In genomic region chr14:55160251-55161071, GRCm38 (mm10) we compare ENCODE assay signal across 13 mouse cellular contexts. TPM values are rescaled to one million over a fixed set of nuclear protein-coding genes. Genes with fewer than 3 reads are reported as not detected.
DNase-seq lines count a peak whose midpoint lies in the region; ATAC-seq lines count a peak whose summit lies in the region.
"Had no signal": no experiment of that assay in that cellular context is flagged by ENCODE, and none has a peak within 500 bp of the region (broad histone marks: within the 10 kb centered on the region; RNA-seq: fewer than 3 reads in every experiment).

No protein-coding gene starts in this region.

- no peak overlapping the region for H3K4me2 ChIP-seq in forebrain, embryonic 14.5 days (ENCODE audit: low read length)
- H3K4me2 ChIP-seq in hindbrain, embryonic 13.5 days = peak overlapping the region; percentile 51; the same call in 1 of the 2 replicates
- H3K4me2 ChIP-seq in limb, embryonic 15.5 days = no peak overlapping the region

- no peaks in the 10 kb centered on the region for H3K9me3 ChIP-seq in forebrain, embryonic 14.5 days (replicated peaks; ENCODE audit: control insufficient read depth, low read length)
- H3K9me3 ChIP-seq in forebrain, embryonic 10.5 days = no peaks in the 10 kb centered on the region
- no peaks in the 10 kb centered on the region for H3K9me3 ChIP-seq in hindbrain, embryonic 13.5 days
- H3K9me3 ChIP-seq in hindbrain, embryonic 10.5 days = no peaks in the 10 kb centered on the region
- no peaks in the 10 kb centered on the region for H3K9me3 ChIP-seq in limb, embryonic 15.5 days
- H3K9me3 ChIP-seq: G1E; kidney, embryonic 15.5 days had no signal

- 0 out of 2 replicates have a peak, but pooled peaks have one; percentile 18 for ATAC-seq in forebrain, embryonic 14.5 days
- ATAC-seq in hindbrain, embryonic 13.5 days (ENCODE audit: low FRiP score) = peak; percentile 50; the same call in 1 of the 2 replicates
- 0 out of 2 replicates have a peak, but pooled peaks have one; percentile 16 for ATAC-seq in limb, embryonic 15.5 days (ENCODE audit: insufficient number of reproducible peaks, low FRiP score, low TSS enrichment, low read depth)

- no peak overlapping the region for H3K27ac ChIP-seq in forebrain, embryonic 14.5 days (ENCODE audit: low read depth, low read length)
- H3K27ac ChIP-seq in forebrain, embryonic 10.5 days = no peak overlapping the region
- H3K27ac ChIP-seq in hindbrain, embryonic 13.5 days = no peak overlapping the region
- H3K27ac ChIP-seq in hindbrain, embryonic 10.5 days = no peak overlapping the region
- no peak overlapping the region for H3K27ac ChIP-seq in limb, embryonic 15.5 days
- H3K27ac ChIP-seq: gastrocnemius, adult 2 months; kidney, embryonic 15.5 days; macrophage had no signal

- DNase-seq in forebrain, embryonic 14.5 days (ENCODE audit: low spot score) = no peak
- DNase-seq in forebrain, embryonic 10.5 days (ENCODE audit: extremely low spot score, low spot score) = no peak
- no peak for DNase-seq in hindbrain, embryonic 10.5 days (ENCODE audit: low spot score)
- DNase-seq in ZHBTc4 (ENCODE audit: low read depth, low spot score) = peak; percentile 34
- no peak for DNase-seq in B cell, adult 2 months
- DNase-seq in testis, postnatal 10 days (ENCODE audit: low spot score) = no peak

- H3K9ac ChIP-seq in forebrain, embryonic 14.5 days (ENCODE audit: low read length) = no peak overlapping the region
- no peak overlapping the region for H3K9ac ChIP-seq in hindbrain, embryonic 13.5 days
- no peak overlapping the region for H3K9ac ChIP-seq in limb, embryonic 15.5 days
- H3K9ac ChIP-seq: kidney, embryonic 15.5 days had no signal

- H3K4me1 ChIP-seq in forebrain, embryonic 14.5 days (ENCODE audit: control insufficient read depth, insufficient read depth, low read length) = no peaks in the 10 kb centered on the region
- H3K4me1 ChIP-seq in forebrain, embryonic 10.5 days = peaks cover 14% of the 10 kb centered on the region
- H3K4me1 ChIP-seq in hindbrain, embryonic 13.5 days (replicated peaks) = peaks cover 5% of the 10 kb centered on the region; the same call in 1 of the 2 replicates
- H3K4me1 ChIP-seq in hindbrain, embryonic 10.5 days (replicated peaks) = peaks cover 5% of the 10 kb centered on the region
- peaks cover 8% of the 10 kb centered on the region for H3K4me1 ChIP-seq in limb, embryonic 15.5 days

- no peaks in the 10 kb centered on the region for H3K27me3 ChIP-seq in forebrain, embryonic 14.5 days (replicated peaks; ENCODE audit: control insufficient read depth, insufficient read depth, low read length)
- H3K27me3 ChIP-seq in forebrain, embryonic 10.5 days (ENCODE audit: poor library complexity, severe bottlenecking) = no peaks in the 10 kb centered on the region
- no peaks in the 10 kb centered on the region for H3K27me3 ChIP-seq in hindbrain, embryonic 13.5 days
- H3K27me3 ChIP-seq in hindbrain, embryonic 10.5 days (ENCODE audit: insufficient read depth, poor library complexity, severe bottlenecking) = no peaks in the 10 kb centered on the region
- H3K27me3 ChIP-seq in limb, embryonic 15.5 days = no peaks in the 10 kb centered on the region
- H3K27me3 ChIP-seq: kidney, embryonic 15.5 days had no signal

- no peaks in the 10 kb centered on the region for H3K36me3 ChIP-seq in forebrain, embryonic 14.5 days (ENCODE audit: control insufficient read depth, insufficient read depth, low read length)
- H3K36me3 ChIP-seq in forebrain, embryonic 10.5 days (replicated peaks) = no peaks in the 10 kb centered on the region
- no peaks in the 10 kb centered on the region for H3K36me3 ChIP-seq in hindbrain, embryonic 13.5 days
- no peaks in the 10 kb centered on the region for H3K36me3 ChIP-seq in hindbrain, embryonic 10.5 days
- no peaks in the 10 kb centered on the region for H3K36me3 ChIP-seq in limb, embryonic 15.5 days
- H3K36me3 ChIP-seq: G1E; kidney, embryonic 15.5 days had no signal

- H3K4me3 ChIP-seq in forebrain, embryonic 14.5 days (ENCODE audit: low read depth, low read length) = no peak overlapping the region
- no peak overlapping the region for H3K4me3 ChIP-seq in forebrain, embryonic 10.5 days
- H3K4me3 ChIP-seq in hindbrain, embryonic 13.5 days = no peak overlapping the region
- H3K4me3 ChIP-seq in hindbrain, embryonic 10.5 days = no peak overlapping the region
- no peak overlapping the region for H3K4me3 ChIP-seq in limb, embryonic 15.5 days

- WGBS in forebrain, embryonic 14.5 days = 82% methylated on average over 8 of the region's 10 CpGs
- 92% methylated on average over 8 of the region's 10 CpGs for WGBS in forebrain, embryonic 10.5 days
- WGBS in hindbrain, embryonic 13.5 days = 84% methylated on average over 10 of the region's 10 CpGs
- 75% methylated on average over 10 of the region's 10 CpGs for WGBS in hindbrain, embryonic 10.5 days
- 78% methylated on average over 9 of the region's 10 CpGs for WGBS in limb, embryonic 15.5 days

RNA-seq across cellular contexts. Expression of gene Jph4, which starts 43.7 kb away (rescaled TPM):
- polyA plus RNA-seq in forebrain, embryonic 14.5 days (2014; fragmentation: Nextera tagmentation; extraction: Ambion mirVana) = 24.1 and 28.9 TPM in 2 replicates
- 0.31 and 0.56 TPM in 2 replicates for polyA plus RNA-seq in forebrain, embryonic 10.5 days (2016; fragmentation: Nextera tagmentation; extraction: Ambion mirVana)
- polyA plus RNA-seq in hindbrain, embryonic 13.5 days (2015; fragmentation: Nextera tagmentation; extraction: Ambion mirVana) = 22.2 and 22.6 TPM in 2 replicates
- 0.75 and 1.7 TPM in 2 replicates for polyA plus RNA-seq in hindbrain, embryonic 10.5 days (2016; fragmentation: Nextera tagmentation; extraction: Ambion mirVana)
- polyA plus RNA-seq in limb, embryonic 15.5 days (2015; fragmentation: Nextera tagmentation; extraction: Ambion mirVana) = 1.5 and 2.1 TPM in 2 replicates
- polyA plus RNA-seq: G1E; liver, embryonic 16.5 days; macrophage had no signal

RNA-seq across cellular contexts. Expression of gene Ap1g2, which starts 54.1 kb away (rescaled TPM):
- polyA plus RNA-seq in forebrain, embryonic 14.5 days (2014; fragmentation: Nextera tagmentation; extraction: Ambion mirVana) = 8.1 and 9.2 TPM in 2 replicates
- 16.4 and 18.5 TPM in 2 replicates for polyA plus RNA-seq in forebrain, embryonic 10.5 days (2016; fragmentation: Nextera tagmentation; extraction: Ambion mirVana)
- polyA plus RNA-seq in hindbrain, embryonic 13.5 days (2015; fragmentation: Nextera tagmentation; extraction: Ambion mirVana) = 6.5 and 6.6 TPM in 2 replicates
- 14.5 and 16.3 TPM in 2 replicates for polyA plus RNA-seq in hindbrain, embryonic 10.5 days (2016; fragmentation: Nextera tagmentation; extraction: Ambion mirVana)
- 24.9 and 25.2 TPM in 2 replicates for polyA plus RNA-seq in limb, embryonic 15.5 days (2015; fragmentation: Nextera tagmentation; extraction: Ambion mirVana)
